Mouse (Mus musculus): Measurements from ENCODE around the gene Atg16l2.

Gene Atg16l2

GRCm38 (mm10) chr7:101223501-101223900 is 78.5 kb downstream of the Atg16l2 start:
- no peak for DNase-seq (ENCODE audit: low spot score)

- no peak for DNase-seq (ENCODE audit: low spot score)
Measured at GRCm38 (mm10) chr7:101216724-101217123, 85.3 kb downstream of the Atg16l2 start.

- DNase-seq (ENCODE audit: low spot score): no peak
Measured at GRCm38 (mm10) chr7:101213515-101214263, 88.4 kb downstream of the Atg16l2 start.
